Mouse (Mus musculus): ENCODE measurements around the gene Lss.

DNA sequence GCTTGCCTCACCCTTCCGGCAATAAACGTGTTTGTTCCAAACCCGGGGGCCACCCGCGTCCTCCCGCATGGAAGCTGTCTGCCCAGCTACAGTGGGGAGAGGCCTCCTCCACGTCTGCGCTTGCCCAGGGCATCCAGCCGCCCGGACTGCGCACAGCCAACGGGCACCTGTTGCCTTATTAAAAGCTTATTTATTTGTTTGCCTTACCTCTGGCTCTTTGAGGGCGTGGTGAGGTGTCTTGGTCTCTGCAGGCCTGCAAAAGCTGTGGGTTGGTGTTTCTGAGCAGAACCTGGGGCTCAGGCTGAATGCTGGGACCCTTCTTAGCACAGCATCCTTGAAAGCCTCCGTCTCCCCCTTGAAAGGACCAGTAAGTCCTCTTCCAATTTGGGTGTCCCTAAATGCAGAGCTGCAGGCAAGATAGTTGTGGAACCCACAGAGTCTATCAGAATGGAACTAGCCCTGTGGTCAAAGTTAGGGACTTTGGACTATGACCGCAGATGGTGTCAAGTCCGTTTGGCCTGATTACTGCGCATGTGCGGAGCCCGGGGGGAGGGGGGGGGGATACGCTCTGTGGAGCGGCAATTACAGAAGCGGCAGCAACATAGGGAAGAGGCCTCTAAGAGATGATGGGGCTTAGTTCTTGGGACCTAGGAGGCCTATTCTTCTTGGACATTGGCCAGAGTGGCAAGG, 38.8 kb downstream of the Lss start:
- TF ChIP-seq CTCF (IDR thresholded peaks at IDR 0.05; ENCODE audit: borderline replicate concordance, extremely low read depth, insufficient read depth, insufficient read length) (no peak), POLR2A (IDR thresholded peaks at IDR 0.05; ENCODE audit: borderline replicate concordance, extremely low read depth, insufficient read depth, insufficient read length, poor library complexity, severe bottlenecking) (no peak)
